Mouse (Mus musculus): Measurements from ENCODE around the gene Xiap.
A peak's percentile ranks its signal among the peaks of the same experiment; 100 is the strongest.

The Xiap gene

GRCm38 (mm10) chrX:42088136-42088535 is 28.7 kb downstream of the Xiap start:
- no peak for DNase-seq

GRCm38 (mm10) chrX:42107137-42107536 is 47.7 kb downstream of the Xiap start:
- DNase-seq: no peak

- DNase-seq: no peak
Observed at GRCm38 (mm10) chrX:42110585-42110984, 51.1 kb downstream of the Xiap start.

GRCm38 (mm10) chrX:42119442-42120048 is 60.1 kb downstream of the Xiap start:
- DNase-seq: no peak

- DNase-seq: no peak
Observed at GRCm38 (mm10) chrX:42124963-42125697, 65.7 kb downstream of the Xiap start.

- no peak for DNase-seq
Observed at GRCm38 (mm10) chrX:42139882-42140281, 80.4 kb downstream of the Xiap start.

GRCm38 (mm10) chrX:42142620-42143019 is 83.1 kb downstream of the Xiap start:
- no peak for DNase-seq

- DNase-seq: no peak
Observed at GRCm38 (mm10) chrX:42143991-42144390, 84.5 kb downstream of the Xiap start.

- DNase-seq: peak; percentile 95
Observed at GRCm38 (mm10) chrX:42148016-42148451, 88.6 kb downstream of the Xiap start.

- DNase-seq: peak; percentile 100
Observed at GRCm38 (mm10) chrX:42148788-42149556, 89.5 kb downstream of the Xiap start, which contains the start of gene Stag2. Gene Stag2 (plus strand): TSS chrX:42149317.

GRCm38 (mm10) chrX:42149557-42150345 is 90.3 kb downstream of the Xiap start:
- DNase-seq: peak; percentile 97

- DNase-seq: peak; percentile 98
Observed at GRCm38 (mm10) chrX:42150346-42151023, 91.0 kb downstream of the Xiap start.

- no peak for DNase-seq
Observed at GRCm38 (mm10) chrX:42151024-42151754, 91.7 kb downstream of the Xiap start.

GRCm38 (mm10) chrX:42151903-42152369 is 92.5 kb downstream of the Xiap start:
- DNase-seq: peak; percentile 99

- peak; percentile 89 for DNase-seq
Observed at GRCm38 (mm10) chrX:42153056-42153455, 93.6 kb downstream of the Xiap start.
